Mouse (Mus musculus) lung, adult 2 months (tissue): ENCODE results near the gene Myo1h. TPM values are rescaled to one million over a fixed set of nuclear protein-coding genes. Genes with fewer than 3 reads are reported as not detected.

Source experiments
- DNase-seq: peaks from one replicate; pipeline ENCODE4 v3.0.0; 2022
- H3K4me1 ChIP-seq: fragments of 200-500 bp; 2 replicates; pipeline ENCODE4 v1.6.1; 2011; ENCODE audit warnings: low read length; ENCODE audit not compliant: control insufficient read depth, insufficient read depth
- H3K4me3 ChIP-seq: fragments of 200-500 bp; replicated peaks from 2 replicates; pipeline ENCODE3; 2011; ENCODE audit warnings: low read depth, mild to moderate bottlenecking, control low read depth, low read length; ENCODE audit errors: extremely low read depth
- CTCF ChIP-seq: fragments of 200-500 bp; IDR thresholded peaks from 2 replicates; pipeline ENCODE4 v1.5.1; 2011; ENCODE audit warnings: mild to moderate bottlenecking, low read length, control low read depth; ENCODE audit not compliant: insufficient read depth
- POLR2A ChIP-seq: fragments of 200-500 bp; IDR thresholded peaks from 2 replicates; pipeline ENCODE4 v1.6.1; 2011; ENCODE audit warnings: low read depth, mild to moderate bottlenecking, control low read depth, low read length, borderline replicate concordance; ENCODE audit errors: extremely low read depth
- WGBS: fragments of 180-500 bp; shearing (Covaris S2); methylation state at CpG from one replicate; pipeline ENCODE4 v1.1.7; 2018; 5-methylcytosine and 5-hydroxymethylcytosine counted together
- polyA plus RNA-seq: library from polyadenylated mRNA; depleted of rRNA; stranded (reverse); fragments of >200 nt; gene quantifications from 2 replicates; pipeline ENCODE4 v1.2.3, GENCODE M21; 2012; rRNA removed

The Myo1h gene
- 2.1 and 2.8 TPM in 2 replicates for polyA plus RNA-seq

GRCm38 (mm10) chr5:114288874-114289273 lies at the start of gene Myo1h:
Myo1h (plus strand) TSS chr5:114289166.
- WGBS = 33% methylated on average over 13 of the region's 13 CpGs
- no peak for DNase-seq
- H3K4me1 ChIP-seq = no peaks in the 10 kb centered on the region
- no peak for TF ChIP-seq CTCF
- no peak for TF ChIP-seq POLR2A
- no peak within 1 kb of the TSS for H3K4me3 ChIP-seq

GRCm38 (mm10) chr5:114239737-114240136 lies 49.2 kb upstream of the Myo1h start:
- TF ChIP-seq CTCF (no peak), POLR2A (no peak)
- H3K4me1 ChIP-seq = no peaks in the 10 kb centered on the region
- H3K4me3 ChIP-seq = no peak overlapping the region
- 52% methylated on average over 14 of the region's 14 CpGs for WGBS
- no peak for DNase-seq

- Histone ChIP-seq H3K4me3 (no peak overlapping the region), H3K4me1 (no peaks in the 10 kb centered on the region)
- no peak for TF ChIP-seq CTCF
- no peak for TF ChIP-seq POLR2A
- WGBS = 73% methylated on average over 7 of the region's 7 CpGs
- DNase-seq = no peak
Observed at GRCm38 (mm10) chr5:114246465-114246864, 42.5 kb upstream of the Myo1h start.

GRCm38 (mm10) chr5:114248174-114248589 lies 40.8 kb upstream of the Myo1h start:
- 18% methylated on average over 14 of the region's 14 CpGs for WGBS
- peak; percentile 67 for DNase-seq
- TF ChIP-seq POLR2A (no peak), CTCF (peak; percentile 82)
- H3K4me1 ChIP-seq = no peaks in the 10 kb centered on the region
- no peak overlapping the region for H3K4me3 ChIP-seq

GRCm38 (mm10) chr5:114259495-114259894 lies 29.5 kb upstream of the Myo1h start:
- 59% methylated on average over 10 of the region's 10 CpGs for WGBS
- no peak for DNase-seq
- no peak overlapping the region for H3K4me3 ChIP-seq
- no peaks in the 10 kb centered on the region for H3K4me1 ChIP-seq
- TF ChIP-seq POLR2A (no peak), CTCF (no peak)

GRCm38 (mm10) chr5:114261494-114261893 lies 27.5 kb upstream of the Myo1h start:
- TF ChIP-seq CTCF = no peak
- TF ChIP-seq POLR2A = no peak
- DNase-seq = no peak
- Histone ChIP-seq H3K4me1 (no peaks in the 10 kb centered on the region), H3K4me3 (no peak overlapping the region)

- no peak for DNase-seq
- WGBS = 56% methylated on average over 8 of the region's 8 CpGs
- H3K4me3 ChIP-seq = no peak overlapping the region
- no peaks in the 10 kb centered on the region for H3K4me1 ChIP-seq
- TF ChIP-seq POLR2A = no peak
- no peak for TF ChIP-seq CTCF
Observed at GRCm38 (mm10) chr5:114264030-114264459, 24.9 kb upstream of the Myo1h start.

GRCm38 (mm10) chr5:114264791-114265190 lies 24.2 kb upstream of the Myo1h start:
- TF ChIP-seq CTCF (no peak), POLR2A (no peak)
- no peak for DNase-seq
- 73% methylated on average over 8 of the region's 8 CpGs for WGBS
- H3K4me3 ChIP-seq = no peak overlapping the region
- H3K4me1 ChIP-seq = no peaks in the 10 kb centered on the region

- no peaks in the 10 kb centered on the region for H3K4me1 ChIP-seq
- no peak for TF ChIP-seq POLR2A
- no peak for TF ChIP-seq CTCF
- H3K4me3 ChIP-seq = no peak overlapping the region
- WGBS = 22% methylated on average over 7 of the region's 7 CpGs
- DNase-seq = peak; percentile 30
Observed at GRCm38 (mm10) chr5:114268646-114269045, 20.3 kb upstream of the Myo1h start.

- WGBS = 40% methylated on average over 7 of the region's 7 CpGs
- no peak for DNase-seq
- Histone ChIP-seq H3K4me1 (no peaks in the 10 kb centered on the region), H3K4me3 (no peak overlapping the region)
- TF ChIP-seq CTCF = no peak
- no peak for TF ChIP-seq POLR2A
Observed at GRCm38 (mm10) chr5:114269499-114269898, 19.5 kb upstream of the Myo1h start.

GRCm38 (mm10) chr5:114269984-114270383 lies 19.0 kb upstream of the Myo1h start:
- Histone ChIP-seq H3K4me3 (no peak overlapping the region), H3K4me1 (no peaks in the 10 kb centered on the region)
- 20% methylated on average over 12 of the region's 12 CpGs for WGBS
- DNase-seq = no peak
- TF ChIP-seq POLR2A = no peak
- TF ChIP-seq CTCF = no peak
